Mouse (Mus musculus) hindbrain, embryonic 13.5 days (tissue): ENCODE measurements at regions not wholly inside any gene's neighbourhood (a gene's known extent, or its start where the extent isn't known, plus 50 kb on each side); places are given as distances from the start of the nearest gene placed in this dataset.
"Not testable (repeated sequence)": the region's sequence is repeated elsewhere in the genome, so short reads cannot be mapped to it uniquely, and the experiment has no call there.

ENCODE experiments used
- ATAC-seq: fragments of 200-750 bp; cut with Nextera tagmentation; 2 replicates; pipeline ENCODE4 v1.8.0; 2017; ENCODE audit warnings: moderate TSS enrichment; ENCODE audit not compliant: low FRiP score
- H3K27ac ChIP-seq: fragments of 300-500 bp; sonication (generic); 2 replicates; pipeline ENCODE4 v1.5.1; 2015; ENCODE audit warnings: inconsistent platforms, mild to moderate bottlenecking, moderate library complexity
- H3K27me3 ChIP-seq: fragments of 300-500 bp; sonication (generic); 2 replicates; pipeline ENCODE4 v1.6.1; 2015; ENCODE audit warnings: mild to moderate bottlenecking, inconsistent platforms
- H3K36me3 ChIP-seq: fragments of 300-500 bp; sonication (generic); 2 replicates; pipeline ENCODE4 v1.6.1; 2015; ENCODE audit warnings: mild to moderate bottlenecking, inconsistent platforms
- H3K4me1 ChIP-seq: fragments of 300-500 bp; sonication (generic); replicated peaks from 2 replicates; pipeline ENCODE4 v1.6.1; 2015; ENCODE audit warnings: inconsistent platforms
- H3K4me2 ChIP-seq: fragments of 300-500 bp; sonication (generic); 2 replicates; pipeline ENCODE4 v1.6.1; 2015; ENCODE audit warnings: inconsistent platforms, mild to moderate bottlenecking, moderate library complexity
- H3K4me3 ChIP-seq: fragments of 300-500 bp; sonication (generic); 2 replicates; pipeline ENCODE4 v1.5.1; 2015; ENCODE audit warnings: mild to moderate bottlenecking, inconsistent platforms
- H3K9ac ChIP-seq: fragments of 300-500 bp; sonication (generic); 2 replicates; pipeline ENCODE4 v1.6.1; 2015; ENCODE audit warnings: mild to moderate bottlenecking, inconsistent platforms
- H3K9me3 ChIP-seq: fragments of 300-500 bp; sonication (generic); 2 replicates; pipeline ENCODE4 v1.6.1; 2016; ENCODE audit warnings: inconsistent platforms
- WGBS: fragments of 180-500 bp; shearing (Covaris S2); methylation state at CpG from one replicate; pipeline ENCODE4 v1.1.7; 2015; 5-methylcytosine and 5-hydroxymethylcytosine counted together

DNA sequence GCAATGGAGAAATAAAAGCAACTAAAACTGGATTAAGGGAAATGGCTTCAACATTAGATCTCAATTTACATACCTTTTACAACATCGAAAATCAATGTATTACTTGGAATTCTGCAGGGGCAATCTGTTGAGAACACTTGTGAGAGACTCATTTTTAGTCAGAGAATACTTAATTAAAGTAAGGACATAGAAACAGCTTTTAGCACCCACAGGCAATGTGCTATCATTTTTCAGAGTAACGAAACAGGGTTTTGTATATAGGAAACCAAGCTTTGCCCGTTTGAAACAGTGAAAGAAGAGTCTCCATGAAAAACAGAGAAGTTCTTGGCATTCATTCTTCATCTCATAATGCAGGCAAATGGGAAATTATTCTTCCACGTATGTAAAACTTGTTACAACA is 196.4 kb downstream of the Tdrd3 start:
- Histone ChIP-seq H3K4me3 (no peak overlapping the region), H3K36me3 (no peaks in the 10 kb centered on the region), H3K4me2 (no peak overlapping the region), H3K4me1 (no peaks in the 10 kb centered on the region), H3K27me3 (no peaks in the 10 kb centered on the region), H3K9me3 (no peaks in the 10 kb centered on the region), H3K9ac (no peak overlapping the region), H3K27ac (no peak overlapping the region)
- 92% methylated on average over 4 of the region's 4 CpGs for WGBS
- ATAC-seq = no peak

DNA sequence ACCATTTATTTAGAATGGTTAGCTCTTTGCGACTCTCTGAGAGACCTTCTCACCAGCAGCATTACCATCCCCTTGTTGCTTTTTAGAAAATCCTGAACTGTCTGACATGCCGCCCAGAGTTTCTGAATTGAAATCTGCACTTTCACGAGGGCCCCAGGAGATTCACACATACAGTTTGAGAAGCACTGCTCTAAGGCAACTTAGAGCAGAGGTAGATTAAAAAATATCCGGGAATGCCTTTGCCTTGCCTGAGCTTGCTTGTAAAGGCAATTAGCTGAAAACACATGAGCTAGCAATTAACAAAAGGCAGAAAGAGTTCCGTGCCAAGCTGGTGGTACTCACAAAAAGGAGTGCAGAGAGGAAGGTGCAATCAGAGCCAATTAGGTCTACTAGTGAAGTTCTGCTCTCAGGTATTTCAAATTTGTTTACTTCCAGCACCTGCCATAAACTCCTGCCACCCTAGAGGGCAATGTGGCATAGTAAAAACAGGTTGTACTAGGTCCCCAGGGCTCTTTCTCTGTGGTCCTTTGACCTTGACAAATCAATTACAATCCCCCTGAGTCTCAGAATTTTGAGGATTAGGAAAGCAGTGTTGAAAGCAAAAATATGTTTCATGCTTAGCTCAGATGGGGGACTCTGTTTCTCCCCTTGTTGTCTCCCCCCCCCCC is 203.1 kb downstream of the Tdrd3 start:
- Histone ChIP-seq H3K9ac (no peak overlapping the region), H3K27me3 (no peaks in the 10 kb centered on the region), H3K9me3 (no peaks in the 10 kb centered on the region), H3K4me2 (no peak overlapping the region), H3K36me3 (no peaks in the 10 kb centered on the region), H3K4me3 (no peak overlapping the region), H3K27ac (no peak overlapping the region), H3K4me1 (no peaks in the 10 kb centered on the region)
- no peak for ATAC-seq
- WGBS = 73% methylated on average over 5 of the region's 5 CpGs

DNA sequence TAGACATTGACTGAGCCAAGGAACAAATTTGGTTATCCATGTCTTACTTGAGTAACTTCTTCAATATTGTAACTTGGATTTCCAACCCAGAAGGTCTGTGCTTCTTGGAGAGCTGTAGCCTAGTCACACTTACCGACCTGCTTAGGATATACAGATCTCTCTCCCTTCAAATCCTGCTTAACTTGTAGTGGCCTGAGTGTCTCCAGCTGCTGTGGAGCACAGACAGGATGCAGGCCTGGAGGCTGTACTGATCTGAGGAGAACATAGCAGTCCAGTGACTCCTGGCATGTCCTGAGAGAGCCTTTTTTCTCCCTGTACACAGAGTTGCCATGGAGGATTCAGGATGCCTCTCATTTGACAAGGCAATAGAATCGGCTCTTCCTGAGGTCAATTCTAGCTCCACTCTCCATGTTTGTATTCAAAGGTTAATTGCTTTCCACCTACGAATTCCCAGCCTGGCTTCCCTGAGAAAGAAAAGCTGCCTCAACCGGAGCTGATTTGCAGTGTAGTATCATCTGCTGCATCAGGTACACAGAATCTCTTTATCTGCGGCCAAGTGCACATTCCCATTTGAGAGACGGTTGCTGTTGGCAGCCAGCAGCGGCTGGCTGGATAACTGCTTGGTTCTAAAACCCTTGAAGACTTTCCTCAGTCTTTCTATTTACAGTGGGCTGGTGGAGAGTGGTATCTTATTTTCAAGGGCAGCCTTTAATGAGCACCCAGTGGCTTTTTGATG is 214.8 kb downstream of the Tdrd3 start:
- Histone ChIP-seq H3K36me3 (no peaks in the 10 kb centered on the region), H3K4me2 (no peak overlapping the region), H3K9ac (no peak overlapping the region), H3K4me1 (no peaks in the 10 kb centered on the region), H3K4me3 (no peak overlapping the region), H3K27ac (no peak overlapping the region), H3K9me3 (no peaks in the 10 kb centered on the region), H3K27me3 (no peaks in the 10 kb centered on the region)
- WGBS = 76% methylated on average over 7 of the region's 7 CpGs
- no peak for ATAC-seq

DNA sequence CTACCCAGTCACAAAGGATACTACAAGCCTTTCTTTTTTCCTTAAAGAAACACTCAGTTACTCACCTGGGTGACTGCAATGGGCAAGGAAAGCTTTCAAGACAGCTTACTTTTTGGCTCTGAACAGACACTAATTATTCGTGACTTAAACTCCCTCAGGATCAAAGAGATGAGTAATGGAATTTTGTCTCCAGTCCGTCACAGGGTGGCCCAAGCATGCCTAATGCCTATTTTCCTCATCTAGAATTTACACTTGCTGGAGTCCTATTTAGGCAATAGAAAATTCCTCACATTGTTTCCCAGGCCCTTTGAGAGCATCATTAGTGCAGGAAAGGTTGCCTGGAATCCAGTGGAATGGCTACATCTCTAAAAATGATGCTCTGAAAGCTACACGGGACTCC is 218.2 kb downstream of the Tdrd3 start:
- no peak for ATAC-seq
- Histone ChIP-seq H3K4me3 (no peak overlapping the region), H3K27me3 (no peaks in the 10 kb centered on the region), H3K9me3 (no peaks in the 10 kb centered on the region), H3K27ac (no peak overlapping the region), H3K4me2 (no peak overlapping the region), H3K9ac (no peak overlapping the region), H3K4me1 (no peaks in the 10 kb centered on the region), H3K36me3 (no peaks in the 10 kb centered on the region)
- 62% methylated on average over 3 of the region's 3 CpGs for WGBS

DNA sequence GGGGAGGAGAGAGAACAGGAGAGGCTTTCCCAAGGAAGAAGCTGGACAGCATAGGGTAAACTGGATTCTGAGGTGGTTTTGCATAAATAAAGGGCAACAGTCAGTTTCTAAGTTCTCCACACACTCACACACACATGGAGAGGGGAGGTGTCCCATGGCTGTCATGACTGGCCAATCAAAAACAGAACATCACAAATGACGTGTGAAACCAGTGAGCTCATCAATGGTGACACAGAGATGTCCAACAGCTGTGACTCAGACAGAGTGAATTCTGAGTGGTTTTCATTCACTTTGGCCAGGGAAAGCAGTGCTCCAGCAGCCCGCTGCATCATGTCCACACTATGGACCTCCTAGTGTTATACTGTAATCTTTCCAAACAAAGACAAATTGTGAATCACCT is 220.7 kb downstream of the Tdrd3 start:
- ATAC-seq = no peak
- WGBS = 86% methylated on average over 2 of the region's 2 CpGs
- Histone ChIP-seq H3K4me1 (no peaks in the 10 kb centered on the region), H3K4me3 (no peak overlapping the region), H3K36me3 (no peaks in the 10 kb centered on the region), H3K9ac (no peak overlapping the region), H3K9me3 (no peaks in the 10 kb centered on the region), H3K4me2 (no peak overlapping the region), H3K27ac (no peak overlapping the region), H3K27me3 (no peaks in the 10 kb centered on the region)

DNA sequence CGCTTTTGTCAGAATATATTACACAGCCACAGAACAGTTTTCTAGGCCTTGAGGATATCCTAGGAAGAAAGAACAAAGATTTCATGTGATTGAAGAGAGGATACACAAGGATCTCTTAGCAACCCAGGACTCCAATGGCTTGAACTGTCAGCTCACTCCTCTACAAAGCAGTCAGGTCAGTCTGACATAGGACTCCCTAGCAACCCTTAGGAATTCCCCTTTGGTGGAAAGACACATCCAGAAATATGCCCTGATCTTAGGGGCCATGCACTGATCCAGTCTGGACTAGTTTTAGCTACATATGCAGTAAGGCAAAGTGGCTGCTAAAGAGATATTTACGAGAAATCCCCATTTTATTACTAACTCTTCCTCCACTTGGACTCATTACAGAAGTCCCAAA is 251.5 kb downstream of the Tdrd3 start:
- no peaks in the 10 kb centered on the region for H3K36me3 ChIP-seq
- H3K9ac ChIP-seq = no peak overlapping the region
- no peak overlapping the region for H3K4me2 ChIP-seq
- H3K4me3 ChIP-seq = no peak overlapping the region
- 83% methylated on average over 2 of the region's 2 CpGs for WGBS
- H3K4me1 ChIP-seq = no peaks in the 10 kb centered on the region
- H3K27ac ChIP-seq = no peak overlapping the region
- peak; percentile 49; the same call in 1 of the 2 replicates for ATAC-seq
- no peaks in the 10 kb centered on the region for H3K27me3 ChIP-seq
- H3K9me3 ChIP-seq = no peaks in the 10 kb centered on the region

DNA sequence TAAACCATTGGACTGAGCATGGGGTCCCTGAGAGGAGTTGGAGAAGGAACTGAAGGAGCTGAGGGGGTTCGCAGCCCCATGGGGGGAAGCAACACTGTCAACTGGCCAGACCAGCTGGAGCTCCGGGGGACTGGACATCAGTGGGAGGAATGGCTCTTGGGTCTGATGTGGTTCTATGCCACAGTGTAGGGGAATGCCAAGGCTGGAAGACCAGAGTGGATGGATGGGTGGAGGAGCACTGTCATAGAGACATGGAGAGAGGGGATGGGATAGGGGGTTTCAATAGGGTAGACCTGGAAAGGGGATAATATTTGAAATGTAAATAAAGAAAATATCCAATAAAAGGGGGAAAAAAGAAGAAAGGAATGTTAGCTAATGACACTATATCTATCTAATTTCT is 253.1 kb downstream of the Tdrd3 start:
- Histone ChIP-seq H3K4me3 (no peak overlapping the region), H3K27me3 (no peaks in the 10 kb centered on the region), H3K4me2 (no peak overlapping the region), H3K9ac (no peak overlapping the region), H3K9me3 (no peaks in the 10 kb centered on the region), H3K4me1 (no peaks in the 10 kb centered on the region), H3K27ac (no peak overlapping the region), H3K36me3 (no peaks in the 10 kb centered on the region)
- ATAC-seq = no peak
- 98% methylated on average over 2 of the region's 2 CpGs for WGBS

DNA sequence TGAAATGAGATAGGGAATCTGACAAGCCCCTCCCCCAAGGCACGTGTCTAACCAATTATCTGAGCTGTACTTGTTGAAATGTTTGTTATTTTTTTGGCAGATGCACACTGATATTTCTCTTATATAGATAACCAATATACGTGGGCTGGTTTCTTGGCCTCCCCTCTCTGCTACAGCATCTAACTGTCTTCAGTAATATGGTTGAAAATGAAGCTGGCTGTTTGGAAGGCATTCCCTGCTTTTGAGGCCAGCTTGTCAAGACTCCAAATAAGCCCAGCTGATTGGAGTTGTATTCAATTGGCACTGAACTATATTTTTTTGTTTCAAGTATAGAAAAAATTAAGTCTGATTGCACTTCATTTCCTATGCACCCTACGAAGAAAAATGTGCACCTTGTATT is 264.3 kb downstream of the Tdrd3 start:
- no peaks in the 10 kb centered on the region for H3K4me1 ChIP-seq
- H3K9me3 ChIP-seq = no peaks in the 10 kb centered on the region
- no peak overlapping the region for H3K27ac ChIP-seq
- no peaks in the 10 kb centered on the region for H3K36me3 ChIP-seq
- no peak overlapping the region for H3K9ac ChIP-seq
- no peaks in the 10 kb centered on the region for H3K27me3 ChIP-seq
- no peak overlapping the region for H3K4me2 ChIP-seq
- WGBS = 76% methylated on average over 3 of the region's 3 CpGs
- no peak overlapping the region for H3K4me3 ChIP-seq
- ATAC-seq = no peak

DNA sequence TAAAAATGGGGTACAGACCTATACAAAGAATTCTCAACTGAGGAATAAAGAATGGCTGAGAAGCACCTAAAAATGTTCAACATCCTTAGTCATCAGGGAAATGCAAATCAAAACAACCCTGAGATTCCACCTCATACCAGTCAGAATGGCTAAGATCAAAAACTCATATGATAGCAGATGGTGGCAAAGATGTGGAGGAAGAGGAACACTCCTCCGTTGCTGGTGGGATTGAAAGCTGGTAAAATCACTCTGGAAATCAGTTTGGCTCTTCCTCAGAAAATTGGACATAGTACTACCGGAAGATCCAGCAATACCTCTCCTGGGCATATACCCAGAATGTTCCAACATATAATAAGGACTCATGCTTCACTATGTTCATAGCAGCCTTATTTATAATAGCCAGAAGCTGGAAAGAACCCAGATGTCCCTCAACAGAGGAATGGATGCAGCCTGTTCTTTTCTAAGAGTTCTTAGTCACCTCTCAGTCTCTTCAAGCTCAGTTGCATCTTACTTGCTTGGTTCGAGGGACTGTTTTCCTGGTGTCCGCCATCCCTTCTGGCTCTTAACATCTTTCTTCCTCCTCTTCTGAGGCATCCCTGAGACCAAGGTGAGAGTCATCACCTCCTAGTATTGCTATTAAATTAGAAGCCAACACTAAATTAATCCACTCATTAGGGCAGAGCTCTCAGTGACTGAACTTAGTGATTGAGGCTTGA is 266.8 kb downstream of the Tdrd3 start:
- not testable (repeated sequence) for H3K9me3 ChIP-seq, H3K4me3 ChIP-seq, H3K9ac ChIP-seq, H3K4me1 ChIP-seq, H3K27ac ChIP-seq, ATAC-seq, H3K4me2 ChIP-seq, H3K27me3 ChIP-seq, H3K36me3 ChIP-seq
- 89% methylated on average over 4 of the region's 4 CpGs for WGBS

DNA sequence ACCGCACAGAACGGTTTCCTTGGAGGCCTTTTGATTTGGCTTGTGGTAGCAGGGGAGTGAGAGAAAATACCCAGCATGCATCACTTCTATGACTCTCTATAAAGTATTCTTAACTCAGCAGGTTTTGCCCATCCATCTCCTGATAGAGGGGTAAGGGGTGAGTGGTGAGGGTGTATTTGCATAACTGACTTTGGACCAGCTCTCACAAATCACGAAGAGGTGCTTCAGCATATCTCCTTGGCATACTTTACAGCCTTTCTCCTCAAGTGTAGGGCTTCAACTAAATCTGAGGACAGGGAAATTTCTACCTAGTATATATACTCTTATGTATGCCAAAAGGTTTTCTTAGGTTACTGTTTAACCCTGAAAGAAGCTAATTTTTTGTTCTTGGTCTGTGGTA is 273.4 kb downstream of the Tdrd3 start:
- H3K9ac ChIP-seq = no peak overlapping the region
- H3K27me3 ChIP-seq = no peaks in the 10 kb centered on the region
- WGBS = 90% methylated on average over 3 of the region's 3 CpGs
- no peak for ATAC-seq
- H3K4me1 ChIP-seq = no peaks in the 10 kb centered on the region
- no peak overlapping the region for H3K4me3 ChIP-seq
- H3K4me2 ChIP-seq = no peak overlapping the region
- no peak overlapping the region for H3K27ac ChIP-seq
- no peaks in the 10 kb centered on the region for H3K36me3 ChIP-seq
- no peaks in the 10 kb centered on the region for H3K9me3 ChIP-seq

DNA sequence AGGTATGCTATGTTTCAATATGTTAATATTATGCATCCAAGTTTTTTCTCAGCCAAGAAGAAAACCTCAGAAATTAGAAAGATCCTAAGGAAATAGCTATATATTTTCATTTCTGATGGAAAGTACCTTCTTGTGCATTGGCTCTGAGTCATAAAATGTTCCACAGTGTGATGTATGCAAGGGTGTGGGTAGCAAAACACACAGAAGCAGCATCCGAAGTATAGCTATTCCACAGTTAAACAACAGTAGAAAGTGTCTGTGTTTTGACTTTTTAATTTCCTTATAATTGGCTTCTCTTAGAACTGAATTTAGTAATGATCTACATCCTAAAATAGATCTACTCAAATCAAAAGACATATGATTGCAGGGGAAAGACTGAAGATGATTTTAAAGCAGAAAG is 320.0 kb downstream of the Tdrd3 start:
- 93% methylated on average over 1 of the region's 1 CpGs for whole genome bisulfite sequencing
- no peak overlapping the region for H3K4me2 ChIP-seq
- no peak for ATAC-seq

DNA sequence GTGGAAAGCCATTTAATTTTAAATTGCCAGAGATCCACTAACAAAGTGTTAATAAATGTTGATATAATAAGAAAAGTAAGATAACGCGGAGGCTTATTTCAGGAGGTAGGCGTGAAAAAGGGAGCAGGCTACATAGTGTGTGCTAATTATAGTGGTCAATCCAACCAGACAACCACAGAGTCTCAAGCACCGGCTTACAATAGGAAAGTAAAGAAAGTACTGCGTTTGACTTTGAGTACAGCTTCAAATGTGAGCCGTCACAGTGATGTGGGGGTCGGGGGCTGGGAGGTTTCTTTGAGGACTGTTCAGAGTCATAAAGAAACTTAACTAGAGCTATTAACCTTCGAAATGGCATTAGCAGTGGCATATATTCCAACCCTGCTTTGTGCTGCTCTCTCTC is 329.1 kb downstream of the Tdrd3 start:
- no peaks in the 10 kb centered on the region for H3K36me3 ChIP-seq
- ATAC-seq = no peak
- H3K4me3 ChIP-seq = no peak overlapping the region
- H3K27ac ChIP-seq = no peak overlapping the region
- no peak overlapping the region for H3K9ac ChIP-seq
- H3K9me3 ChIP-seq = no peaks in the 10 kb centered on the region
- 70% methylated on average over 8 of the region's 8 CpGs for WGBS
- no peaks in the 10 kb centered on the region for H3K27me3 ChIP-seq
- no peaks in the 10 kb centered on the region for H3K4me1 ChIP-seq
- H3K4me2 ChIP-seq = no peak overlapping the region

More for the DNA sequence above, 320.0 kb downstream of the Tdrd3 start:
- H3K4me1 ChIP-seq = no peaks in the 10 kb centered on the region
- no peaks in the 10 kb centered on the region for H3K27me3 ChIP-seq
- H3K9me3 ChIP-seq = no peaks in the 10 kb centered on the region
- H3K9ac ChIP-seq = no peak overlapping the region
- H3K27ac ChIP-seq = no peak overlapping the region
- no peak overlapping the region for H3K4me3 ChIP-seq
- no peaks in the 10 kb centered on the region for H3K36me3 ChIP-seq

DNA sequence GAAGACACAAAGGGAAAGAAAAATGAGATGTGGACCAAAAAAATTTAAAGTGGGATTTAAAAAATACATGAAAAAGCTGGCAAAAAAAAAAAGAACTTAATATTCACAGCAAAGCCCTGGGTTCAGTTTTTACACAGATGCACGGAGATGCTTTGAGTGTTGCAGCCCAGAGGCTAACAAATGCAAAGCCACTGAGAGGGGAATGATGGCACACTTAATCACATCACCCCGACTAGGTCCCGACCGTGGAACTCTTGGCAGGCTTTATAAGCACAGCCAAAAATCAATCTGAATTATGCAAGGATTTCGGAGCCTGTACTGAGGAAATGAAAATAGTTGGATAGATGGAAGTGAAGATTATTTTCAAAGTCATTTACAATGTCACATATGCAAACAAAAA is 329.6 kb downstream of the Tdrd3 start:
- Histone ChIP-seq H3K4me3 (no peak overlapping the region), H3K4me2 (no peak overlapping the region), H3K9me3 (no peaks in the 10 kb centered on the region), H3K4me1 (no peaks in the 10 kb centered on the region), H3K36me3 (no peaks in the 10 kb centered on the region), H3K27me3 (no peaks in the 10 kb centered on the region), H3K27ac (no peak overlapping the region), H3K9ac (no peak overlapping the region)
- no peak for ATAC-seq
- WGBS = 56% methylated on average over 5 of the region's 5 CpGs
